Mouse (Mus musculus) intestine, embryonic 15.5 days (tissue): ENCODE data around the gene Ccdc115. TPM values are rescaled to one million over a fixed set of nuclear protein-coding genes. Genes with fewer than 3 reads are reported as not detected.
"Not testable (repeated sequence)": the region's sequence is repeated elsewhere in the genome, so short reads cannot be mapped to it uniquely, and the experiment has no call there.

Experiments used
- ATAC-seq: fragments of 200-750 bp; cut with Nextera tagmentation; 2 replicates; pipeline ENCODE4 v1.8.0; 2017; ENCODE audit warnings: moderate TSS enrichment, moderate library complexity
- H3K27ac ChIP-seq: fragments of 300-500 bp; sonication (generic); 2 replicates; pipeline ENCODE4 v1.5.1; 2015; ENCODE audit warnings: mild to moderate bottlenecking, inconsistent platforms
- H3K27me3 ChIP-seq: fragments of 300-500 bp; sonication (generic); replicated peaks from 2 replicates; pipeline ENCODE4 v1.6.1; 2015; ENCODE audit warnings: inconsistent platforms
- H3K36me3 ChIP-seq: fragments of 300-500 bp; sonication (generic); 2 replicates; pipeline ENCODE4 v1.6.1; 2015; ENCODE audit warnings: inconsistent platforms
- H3K4me1 ChIP-seq: fragments of 300-500 bp; sonication (generic); replicated peaks from 2 replicates; pipeline ENCODE4 v1.6.1; 2015; ENCODE audit warnings: inconsistent platforms
- H3K4me2 ChIP-seq: fragments of 300-500 bp; sonication (generic); replicated peaks from 2 replicates; pipeline ENCODE4 v1.6.1; 2015; ENCODE audit warnings: mild to moderate bottlenecking, inconsistent platforms
- H3K4me3 ChIP-seq: fragments of 300-500 bp; sonication (generic); replicated peaks from 2 replicates; pipeline ENCODE4 v1.5.1; 2015; ENCODE audit warnings: inconsistent platforms
- H3K9ac ChIP-seq: fragments of 300-500 bp; sonication (generic); 2 replicates; pipeline ENCODE4 v1.6.1; 2015; ENCODE audit warnings: inconsistent platforms
- H3K9me3 ChIP-seq: fragments of 300-500 bp; sonication (generic); 2 replicates; pipeline ENCODE4 v1.6.1; 2016; ENCODE audit warnings: inconsistent platforms
- WGBS: fragments of 180-500 bp; shearing (Covaris S2); methylation state at CpG from one replicate; pipeline ENCODE4 v1.1.7; 2015; 5-methylcytosine and 5-hydroxymethylcytosine counted together
- polyA plus RNA-seq: library from polyadenylated mRNA; unstranded; fragments of >200 nt; fragmentation: Nextera tagmentation; extraction: Ambion mirVana; gene quantifications from 2 replicates; pipeline ENCODE4 v1.2.1, GENCODE M21; 2015

Ccdc115 gene
- polyA plus RNA-seq, 1 experiment from 2014 or later: 60.9 TPM

GRCm38 (mm10) chr1:34468051-34468450 lies 28.6 kb upstream of the Ccdc115 start:
- Histone ChIP-seq H3K27ac (no peak overlapping the region), H3K9me3 (no peaks in the 10 kb centered on the region), H3K4me2 (no peak overlapping the region), H3K4me1 (no peaks in the 10 kb centered on the region), H3K36me3 (no peaks in the 10 kb centered on the region), H3K4me3 (no peak overlapping the region), H3K9ac (no peak overlapping the region), H3K27me3 (0 out of 2 replicates have a peak, but pooled peaks cover 6% of the 10 kb centered on the region)
- 56% methylated on average over 3 of the region's 3 CpGs for WGBS
- no peak for ATAC-seq

GRCm38 (mm10) chr1:34465445-34465844 lies 26.0 kb upstream of the Ccdc115 start:
- Histone ChIP-seq H3K9ac (no peak overlapping the region), H3K9me3 (no peaks in the 10 kb centered on the region), H3K36me3 (no peaks in the 10 kb centered on the region), H3K27ac (no peak overlapping the region), H3K4me2 (no peak overlapping the region), H3K4me3 (no peak overlapping the region), H3K4me1 (no peaks in the 10 kb centered on the region), H3K27me3 (no peaks in the 10 kb centered on the region)
- 76% methylated on average over 6 of the region's 6 CpGs for WGBS
- no peak for ATAC-seq

GRCm38 (mm10) chr1:34464310-34464817 lies 24.9 kb upstream of the Ccdc115 start:
- Histone ChIP-seq H3K9me3 (no peaks in the 10 kb centered on the region), H3K4me2 (no peak overlapping the region), H3K4me3 (no peak overlapping the region), H3K27me3 (no peaks in the 10 kb centered on the region), H3K27ac (no peak overlapping the region), H3K9ac (no peak overlapping the region), H3K4me1 (0 out of 2 replicates have a peak, but pooled peaks cover 4% of the 10 kb centered on the region), H3K36me3 (no peaks in the 10 kb centered on the region)
- no peak for ATAC-seq
- WGBS: 79% methylated on average over 8 of the region's 8 CpGs

- no peak overlapping the region for H3K27ac ChIP-seq
- WGBS: 25% methylated on average over 7 of the region's 7 CpGs
- H3K4me3 ChIP-seq: no peak overlapping the region
- no peaks in the 10 kb centered on the region for H3K9me3 ChIP-seq
- no peak for ATAC-seq
- no peak overlapping the region for H3K9ac ChIP-seq
- 0 out of 2 replicates have a peak, but pooled peaks cover 6% of the 10 kb centered on the region for H3K4me1 ChIP-seq
- no peak overlapping the region for H3K4me2 ChIP-seq
- H3K27me3 ChIP-seq: no peaks in the 10 kb centered on the region
- H3K36me3 ChIP-seq: no peaks in the 10 kb centered on the region
These were observed 23.3 kb upstream of the Ccdc115 start for GRCm38 (mm10) chr1:34462766-34463165.

- Histone ChIP-seq H3K4me3 (peak overlapping the region; percentile 54), H3K9me3 (no peaks in the 10 kb centered on the region), H3K27me3 (no peaks in the 10 kb centered on the region), H3K4me1 (0 out of 2 replicates have a peak, but pooled peaks cover 6% of the 10 kb centered on the region), H3K27ac (peak overlapping the region; percentile 60), H3K4me2 (peak overlapping the region; percentile 82), H3K9ac (peak overlapping the region; percentile 54), H3K36me3 (no peaks in the 10 kb centered on the region)
- ATAC-seq: peak; percentile 79
- WGBS: 3% methylated on average over 15 of the region's 15 CpGs
These were observed 20.6 kb upstream of the Ccdc115 start for GRCm38 (mm10) chr1:34460061-34460441.

- under 1% methylated on average over 48 of the region's 48 CpGs for WGBS
- Histone ChIP-seq H3K27ac (peak within 1 kb of the TSS; percentile 60), H3K9ac (peak within 1 kb of the TSS; percentile 54), H3K27me3 (no peaks in the 10 kb centered on the region), H3K36me3 (no peaks in the 10 kb centered on the region), H3K4me2 (peak within 1 kb of the TSS; percentile 82), H3K9me3 (no peaks in the 10 kb centered on the region), H3K4me1 (0 out of 2 replicates have a peak, but pooled peaks cover 6% of the 10 kb centered on the region), H3K4me3 (peak within 1 kb of the TSS; percentile 54)
- ATAC-seq: peak; percentile 98
These were observed 20.0 kb upstream of the Ccdc115 start, which contains the start of gene Ptpn18 for GRCm38 (mm10) chr1:34459284-34460060. Ptpn18 (plus strand) TSS chr1:34459762.

GRCm38 (mm10) chr1:34458431-34458830 lies 19.0 kb upstream of the Ccdc115 start:
- no peak overlapping the region for H3K9ac ChIP-seq
- H3K4me1 ChIP-seq: 0 out of 2 replicates have a peak, but pooled peaks cover 6% of the 10 kb centered on the region
- H3K27ac ChIP-seq: no peak overlapping the region
- no peaks in the 10 kb centered on the region for H3K36me3 ChIP-seq
- no peaks in the 10 kb centered on the region for H3K9me3 ChIP-seq
- no peak for ATAC-seq
- H3K4me3 ChIP-seq: no peak overlapping the region
- 37% methylated on average over 8 of the region's 8 CpGs for WGBS
- H3K27me3 ChIP-seq: no peaks in the 10 kb centered on the region
- no peak overlapping the region for H3K4me2 ChIP-seq

- Histone ChIP-seq H3K4me1 (peaks cover 2% of the 10 kb centered on the region), H3K9ac (no peak overlapping the region), H3K27me3 (no peaks in the 10 kb centered on the region), H3K9me3 (no peaks in the 10 kb centered on the region), H3K4me2 (no peak overlapping the region), H3K36me3 (peaks cover 26% of the 10 kb centered on the region), H3K4me3 (no peak overlapping the region), H3K27ac (no peak overlapping the region)
- 88% methylated on average over 6 of the region's 6 CpGs for WGBS
- no peak for ATAC-seq
These were observed 3.7 kb upstream of the Ccdc115 start for GRCm38 (mm10) chr1:34443124-34443523.

- WGBS: 6% methylated on average over 31 of the region's 31 CpGs
- ATAC-seq: peak; percentile 55
- H3K4me3 ChIP-seq: peak overlapping the region; percentile 63
- peak overlapping the region; percentile 13; the same call in 1 of the 2 replicates for H3K27ac ChIP-seq
- peaks cover 2% of the 10 kb centered on the region for H3K4me1 ChIP-seq
- peak overlapping the region; percentile 63 for H3K4me2 ChIP-seq
- peaks cover 23% of the 10 kb centered on the region for H3K36me3 ChIP-seq
- H3K27me3 ChIP-seq: no peaks in the 10 kb centered on the region
- H3K9me3 ChIP-seq: no peaks in the 10 kb centered on the region
- H3K9ac ChIP-seq: peak overlapping the region; percentile 51
These were observed 624 bp upstream of the Ccdc115 start for GRCm38 (mm10) chr1:34439961-34440630.

- Histone ChIP-seq H3K4me2 (peak overlapping the region; percentile 75), H3K36me3 (peaks cover 9% of the 10 kb centered on the region), H3K27ac (no peak overlapping the region), H3K4me3 (peak overlapping the region; percentile 63), H3K9me3 (no peaks in the 10 kb centered on the region), H3K4me1 (peaks cover 5% of the 10 kb centered on the region), H3K9ac (peak overlapping the region; percentile 62; the same call in 1 of the 2 replicates), H3K27me3 (no peaks in the 10 kb centered on the region)
- no peak for ATAC-seq
- WGBS: 39% methylated on average over 17 of the region's 20 CpGs
These were observed 956 bp downstream of the Ccdc115 start for GRCm38 (mm10) chr1:34438381-34439051.

GRCm38 (mm10) chr1:34437366-34437765 lies 2.1 kb downstream of the Ccdc115 start:
- not testable (repeated sequence) for H3K9me3 ChIP-seq, H3K4me1 ChIP-seq, H3K36me3 ChIP-seq, H3K4me3 ChIP-seq, H3K4me2 ChIP-seq, H3K27ac ChIP-seq, H3K27me3 ChIP-seq, ATAC-seq, H3K9ac ChIP-seq
- WGBS: 93% methylated on average over 8 of the region's 8 CpGs

GRCm38 (mm10) chr1:34436374-34436773 lies 3.1 kb downstream of the Ccdc115 start:
- 93% methylated on average over 3 of the region's 3 CpGs for WGBS

More at GRCm38 (mm10) chr1:34436374-34436773, 3.1 kb downstream of the Ccdc115 start:
- no peak overlapping the region for H3K4me2 ChIP-seq
- no peaks in the 10 kb centered on the region for H3K27me3 ChIP-seq
- peaks cover 5% of the 10 kb centered on the region for H3K4me1 ChIP-seq
- no peak overlapping the region for H3K9ac ChIP-seq
- no peak overlapping the region for H3K27ac ChIP-seq
- H3K36me3 ChIP-seq: peaks cover 6% of the 10 kb centered on the region; the same call in 1 of the 2 replicates
- H3K9me3 ChIP-seq: 0 out of 2 replicates have a peak, but pooled peaks cover 5% of the 10 kb centered on the region
- no peak for ATAC-seq
- H3K4me3 ChIP-seq: no peak overlapping the region
